In the genomic region with DNA sequence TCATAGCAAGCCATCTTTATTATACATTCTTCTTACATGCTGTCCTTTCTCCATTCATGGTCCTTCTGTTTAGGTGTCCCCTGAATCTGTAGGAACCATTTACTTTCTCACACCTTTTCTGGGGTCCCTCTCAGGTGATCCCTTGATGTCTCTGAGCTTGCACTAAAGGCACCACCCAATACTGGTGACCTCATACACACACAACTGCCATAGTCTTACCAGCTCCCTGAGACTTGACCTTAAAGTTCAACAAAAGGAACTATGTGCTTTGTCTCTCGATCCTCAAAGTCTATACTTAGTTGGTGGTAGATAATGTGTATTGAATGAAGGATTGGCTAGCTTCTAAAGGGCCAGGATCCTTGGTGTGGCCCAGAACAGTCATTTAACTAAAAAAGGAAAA, we compare ENCODE assay signal across 22 mouse cellular contexts. TPM values are rescaled to one million over a fixed set of nuclear protein-coding genes. Genes with fewer than 3 reads are reported as not detected.
"Had no signal": no experiment of that assay in that cellular context is flagged by ENCODE, and none has a peak within 500 bp of the region (broad histone marks: within the 10 kb centered on the region; RNA-seq: fewer than 3 reads in every experiment).

No protein-coding gene starts in this region.

- H3K36me3 ChIP-seq: midbrain, embryonic 10.5 days; midbrain, embryonic 12.5 days; neural tube, embryonic 13.5 days; neural tube, embryonic 15.5 days; stomach, embryonic 15.5 days had no signal

- H3K4me1 ChIP-seq: midbrain, embryonic 10.5 days; midbrain, embryonic 12.5 days; neural tube, embryonic 15.5 days; stomach, embryonic 15.5 days had no signal

- H3K9ac ChIP-seq: lung, embryonic 14.5 days; midbrain, embryonic 12.5 days; neural tube, embryonic 13.5 days; neural tube, embryonic 15.5 days; stomach, embryonic 15.5 days had no signal

- H3K27me3 ChIP-seq: neural tube, embryonic 13.5 days; neural tube, embryonic 15.5 days; stomach, embryonic 15.5 days had no signal

- H3K27ac ChIP-seq: midbrain, embryonic 10.5 days; midbrain, embryonic 12.5 days; neural tube, embryonic 13.5 days; neural tube, embryonic 15.5 days; stomach, embryonic 15.5 days; stomach, postnatal 0 days had no signal

- DNase-seq: lung, embryonic 14.5 days; lung, postnatal 10 days; lung, postnatal 4 days; thymus, adult 2 months; thymus, postnatal 25 days; thymus, postnatal 4 days had no signal

- H3K9me3 ChIP-seq: midbrain, embryonic 10.5 days; midbrain, embryonic 12.5 days; neural tube, embryonic 13.5 days; neural tube, embryonic 15.5 days; stomach, embryonic 15.5 days had no signal

- H3K4me3 ChIP-seq: midbrain, embryonic 10.5 days; midbrain, embryonic 12.5 days; myocyte; neural tube, embryonic 13.5 days; neural tube, embryonic 15.5 days; stomach, embryonic 15.5 days had no signal

- H3K4me2 ChIP-seq: lung, embryonic 14.5 days; midbrain, embryonic 12.5 days; neural tube, embryonic 13.5 days; neural tube, embryonic 15.5 days; stomach, embryonic 15.5 days had no signal

RNA-seq across cellular contexts. Expression of a gene that starts 15.4 kb away (rescaled TPM):
- total RNA-seq: megakaryocyte, adult 5-6 weeks; megakaryocyte-erythroid progenitor cell, adult 5-6 weeks had no signal
- polyA plus RNA-seq: lung, embryonic 14.5 days; lung, embryonic 16.5 days; midbrain, embryonic 10.5 days; midbrain, embryonic 12.5 days; midbrain, embryonic 14.5 days; midbrain, embryonic 16.5 days; myocyte; neural tube, embryonic 11.5 days; neural tube, embryonic 13.5 days; neural tube, embryonic 15.5 days; spleen, adult 2 months; stomach, embryonic 15.5 days; stomach, postnatal 0 days; testis, adult 2 months; thymus, adult 2 months; urinary bladder, adult 2 months had no signal

RNA-seq across cellular contexts. Expression of a gene that starts 37.4 kb away (rescaled TPM):
- total RNA-seq: megakaryocyte, adult 5-6 weeks; megakaryocyte-erythroid progenitor cell, adult 5-6 weeks had no signal
